Mouse (Mus musculus) neural tube, embryonic 11.5 days (tissue): ENCODE results near the gene Rhot1. TPM values are rescaled to one million over a fixed set of nuclear protein-coding genes. Genes with fewer than 3 reads are reported as not detected.

Source experiments
- ATAC-seq: fragments of 200-750 bp; cut with Nextera tagmentation; 2 replicates; pipeline ENCODE4 v1.8.0; 2017; ENCODE audit warnings: moderate number of reproducible peaks, mild to moderate bottlenecking, moderate TSS enrichment, moderate library complexity; ENCODE audit not compliant: insufficient read depth, low FRiP score, low TSS enrichment
- DNase-seq: peaks from one replicate; pipeline ENCODE4 v3.0.0-alpha.2; 2015; ENCODE audit warnings: low spot score
- H3K27ac ChIP-seq: fragments of 300-500 bp; sonication (generic); 2 replicates; pipeline ENCODE4 v1.5.1; 2014; ENCODE audit warnings: low read depth, mild to moderate bottlenecking, low read length
- H3K27me3 ChIP-seq: fragments of 300-500 bp; sonication (generic); 2 replicates; pipeline ENCODE4 v1.6.1; 2014; ENCODE audit warnings: mild to moderate bottlenecking, low read length, mixed read lengths; ENCODE audit not compliant: control insufficient read depth, insufficient read depth
- H3K36me3 ChIP-seq: fragments of 300-500 bp; sonication (generic); 2 replicates; pipeline ENCODE4 v1.6.1; 2014; ENCODE audit warnings: mild to moderate bottlenecking, low read length, moderate library complexity, mixed read lengths; ENCODE audit not compliant: control insufficient read depth, insufficient read depth
- H3K4me1 ChIP-seq: fragments of 300-500 bp; sonication (generic); 2 replicates; pipeline ENCODE4 v1.6.1; 2014; ENCODE audit warnings: low read length, mixed read lengths; ENCODE audit not compliant: control insufficient read depth, insufficient read depth
- H3K4me2 ChIP-seq: fragments of 300-500 bp; sonication (generic); 2 replicates; pipeline ENCODE4 v1.6.1; 2014; ENCODE audit warnings: low read depth, mild to moderate bottlenecking, moderate library complexity
- H3K4me3 ChIP-seq: fragments of 300-500 bp; sonication (generic); 2 replicates; pipeline ENCODE4 v1.5.1; 2014; ENCODE audit warnings: low read depth, low read length
- H3K9ac ChIP-seq: fragments of 300-500 bp; sonication (generic); 2 replicates; pipeline ENCODE4 v1.6.1; 2014; ENCODE audit warnings: mild to moderate bottlenecking, low read length
- H3K9me3 ChIP-seq: fragments of 300-500 bp; sonication (generic); 2 replicates; pipeline ENCODE4 v1.6.1; 2016; ENCODE audit warnings: low read length; ENCODE audit not compliant: control insufficient read depth
- WGBS: fragments of 180-500 bp; shearing (Covaris S2); extraction: QIAGEN DNeasy Blood & Tissue Kit; methylation state at CpG from one replicate; pipeline ENCODE4 v1.1.7; 2014; 5-methylcytosine and 5-hydroxymethylcytosine counted together
- polyA plus RNA-seq: library from polyadenylated mRNA; unstranded; fragments of >200 nt; fragmentation: Nextera tagmentation; extraction: Ambion mirVana; gene quantifications from 2 replicates; pipeline ENCODE4 v1.2.1, GENCODE M21; 2014

Rhot1 gene
- 70.6 and 75.8 TPM in 2 replicates for polyA plus RNA-seq

DNA sequence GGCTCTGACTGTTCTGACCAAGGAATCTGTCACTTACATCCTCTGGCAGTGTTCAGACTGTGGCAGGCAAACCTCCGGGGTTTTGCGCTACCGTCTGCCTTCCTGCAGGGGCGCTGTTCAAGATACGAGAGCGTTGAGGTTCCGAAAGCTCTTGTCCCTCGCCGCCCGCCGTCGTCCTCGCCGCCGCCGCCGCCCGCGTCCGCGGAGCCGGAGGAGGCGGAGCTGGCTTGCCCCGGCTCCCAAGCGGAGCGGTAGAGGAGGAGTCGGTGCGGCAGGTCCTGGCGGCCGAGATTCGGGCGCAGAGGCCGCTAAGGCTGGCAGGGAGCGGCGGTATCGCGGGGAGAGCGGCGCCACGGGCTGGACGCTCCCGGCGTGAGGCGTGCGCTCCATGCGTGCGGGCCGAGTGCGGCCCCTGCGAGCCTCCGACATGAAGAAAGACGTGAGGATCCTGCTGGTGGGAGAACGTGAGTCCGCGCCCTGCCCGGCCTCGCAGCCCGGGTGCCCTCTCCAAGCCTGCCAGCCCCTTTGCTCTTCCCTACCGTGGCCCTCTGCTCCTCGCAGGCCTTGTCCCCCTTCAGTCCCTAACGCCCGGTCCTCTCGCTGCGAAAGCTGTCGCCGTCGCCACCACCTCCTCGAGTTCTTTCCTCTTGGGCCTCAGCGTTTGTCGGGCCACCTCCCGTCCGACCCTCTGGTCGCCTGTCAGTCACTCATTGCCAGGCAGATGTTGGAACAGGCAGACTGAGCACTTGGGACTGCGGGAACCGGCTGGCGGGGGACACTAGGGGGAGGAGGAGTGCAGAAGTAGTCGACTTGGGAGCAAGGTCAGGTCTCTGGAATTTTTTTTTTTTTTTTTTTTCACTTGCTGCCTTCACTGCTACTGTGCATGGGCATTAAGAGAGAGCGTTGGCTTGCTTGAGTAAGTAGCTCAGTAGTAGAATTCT is at the start of gene Rhot1:
Rhot1 (plus strand) TSS at position 160 of the 941 bp plus-strand sequence.
- DNase-seq (peak; percentile 96), ATAC-seq (peak; percentile 90)
- H3K9ac ChIP-seq, result peak within 1 kb of the TSS; percentile 92
- H3K27ac ChIP-seq, result peak within 1 kb of the TSS; percentile 89
- WGBS, result under 1% methylated on average over 68 of the region's 78 CpGs
- H3K27me3 ChIP-seq, result no peaks in the 10 kb centered on the region
- H3K4me3 ChIP-seq, result peak within 1 kb of the TSS; percentile 96
- H3K4me2 ChIP-seq, result peak within 1 kb of the TSS; percentile 61
- H3K36me3 ChIP-seq, result no peaks in the 10 kb centered on the region
- H3K4me1 ChIP-seq, result peaks cover 10% of the 10 kb centered on the region
- no peaks in the 10 kb centered on the region for H3K9me3 ChIP-seq

DNA sequence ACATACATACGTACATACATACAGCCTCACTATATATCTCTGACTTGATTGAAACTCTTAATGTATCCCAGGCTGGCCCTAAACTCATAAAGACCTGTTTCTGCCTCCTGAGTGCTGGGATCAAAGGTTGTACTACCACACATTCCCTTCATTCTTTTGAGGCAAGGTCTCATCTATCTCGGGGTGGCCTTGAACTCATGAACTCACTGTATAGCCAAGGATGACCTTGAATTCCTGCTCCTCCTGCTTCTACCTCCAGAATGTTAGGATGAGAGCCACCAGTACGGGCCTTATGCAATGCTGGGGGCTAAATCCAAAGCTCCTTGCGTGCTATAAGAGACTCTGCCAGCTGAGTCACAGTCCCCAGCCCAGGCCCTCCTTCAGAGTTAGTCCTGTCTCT is 47.8 kb upstream of the Rhot1 start:
- Histone ChIP-seq H3K27me3 (0 out of 2 replicates have a peak, but pooled peaks cover 2% of the 10 kb centered on the region), H3K4me3 (no peak overlapping the region), H3K4me2 (no peak overlapping the region), H3K9me3 (no peaks in the 10 kb centered on the region), H3K4me1 (no peaks in the 10 kb centered on the region), H3K27ac (no peak overlapping the region), H3K9ac (no peak overlapping the region), H3K36me3 (no peaks in the 10 kb centered on the region)
- DNase-seq, result no peak
- ATAC-seq, result no peak
- WGBS, result 86% methylated on average over 4 of the region's 4 CpGs

DNA sequence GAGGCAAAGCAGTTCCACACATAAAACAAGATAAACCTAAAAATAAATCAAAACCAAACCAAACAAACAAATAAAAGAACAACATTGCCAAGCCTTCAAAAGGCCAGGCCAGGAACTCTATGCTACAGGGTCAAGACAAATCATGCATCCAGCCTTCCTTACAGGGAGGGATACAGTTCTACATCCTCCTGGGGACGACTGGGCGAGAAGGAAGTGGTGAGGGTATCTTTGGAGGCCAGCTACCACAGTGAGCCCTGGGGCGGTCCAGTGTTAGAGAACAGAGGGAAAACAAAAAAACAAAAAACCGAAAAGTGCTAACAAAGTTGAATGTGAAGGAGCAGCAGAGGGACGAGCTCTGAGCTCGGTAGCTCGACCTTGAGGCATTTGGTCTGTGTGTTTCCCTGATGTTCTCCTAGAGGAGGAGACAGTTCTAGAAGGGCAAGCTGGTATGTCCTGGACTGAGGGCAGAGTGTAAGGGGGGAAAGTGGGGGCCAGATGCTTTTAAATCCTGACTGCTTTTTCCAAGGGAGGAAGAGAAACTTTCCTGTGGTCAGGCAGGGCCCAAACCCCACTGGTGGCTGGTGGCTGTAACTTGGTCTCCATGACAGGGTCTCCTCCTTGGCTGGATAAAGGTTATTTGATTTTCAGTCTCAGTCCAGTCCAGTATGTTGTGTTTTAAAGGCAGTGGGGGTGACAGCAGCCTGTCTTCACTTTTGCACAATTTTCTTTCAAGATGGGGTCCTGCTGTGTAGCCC is 45.3 kb upstream of the Rhot1 start:
- Histone ChIP-seq H3K4me3 (no peak overlapping the region), H3K4me2 (no peak overlapping the region), H3K36me3 (no peaks in the 10 kb centered on the region), H3K9me3 (no peaks in the 10 kb centered on the region), H3K27me3 (no peaks in the 10 kb centered on the region), H3K27ac (no peak overlapping the region), H3K4me1 (no peaks in the 10 kb centered on the region), H3K9ac (no peak overlapping the region)
- 76% methylated on average over 7 of the region's 7 CpGs for WGBS
- ATAC-seq, result no peak
- no peak for DNase-seq

DNA sequence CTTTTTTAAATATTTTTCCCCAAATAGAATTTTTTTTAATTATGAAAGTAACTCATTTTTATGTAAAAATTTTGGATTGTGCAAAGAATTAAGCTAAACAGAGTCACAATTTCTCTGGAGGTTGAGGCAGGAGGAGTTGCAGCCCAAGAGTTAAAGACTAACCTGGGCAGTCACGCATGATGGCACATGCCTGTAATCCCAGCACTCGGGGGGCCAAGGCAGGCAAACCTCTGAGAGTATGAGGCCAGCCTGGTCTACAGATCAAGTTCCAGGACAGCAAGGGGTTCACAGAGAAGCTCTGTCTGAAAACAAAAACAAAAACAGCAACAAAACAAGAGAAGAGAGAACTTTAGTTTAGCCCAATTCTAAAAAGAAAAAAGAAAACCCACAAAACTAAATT is 44.6 kb upstream of the Rhot1 start:
- DNase-seq (no peak), ATAC-seq (no peak)
- no peaks in the 10 kb centered on the region for H3K4me1 ChIP-seq
- H3K9ac ChIP-seq, result no peak overlapping the region
- no peaks in the 10 kb centered on the region for H3K27me3 ChIP-seq
- no peaks in the 10 kb centered on the region for H3K9me3 ChIP-seq
- H3K4me3 ChIP-seq, result no peak overlapping the region
- no peak overlapping the region for H3K27ac ChIP-seq
- H3K36me3 ChIP-seq, result no peaks in the 10 kb centered on the region
- WGBS, result 58% methylated on average over 2 of the region's 2 CpGs
- H3K4me2 ChIP-seq, result no peak overlapping the region

DNA sequence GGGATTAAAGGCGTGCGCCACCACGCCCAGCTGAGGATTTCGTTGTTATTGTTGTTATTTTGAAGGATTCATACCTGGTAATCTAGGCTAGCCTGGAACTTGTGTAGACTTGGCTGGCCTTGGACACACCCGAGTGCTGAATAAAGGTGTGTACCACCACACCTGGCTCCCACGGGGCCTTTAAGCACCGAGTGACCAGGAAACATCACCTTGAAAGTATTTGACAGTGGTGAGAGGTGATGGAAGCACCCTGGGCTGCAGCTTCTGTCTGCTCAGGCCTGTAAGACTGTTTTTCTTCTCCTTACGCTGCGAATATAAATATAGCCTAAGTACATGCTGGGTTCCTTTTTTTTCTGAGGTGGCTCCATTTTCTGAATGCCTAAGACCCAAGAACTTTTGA is 40.7 kb upstream of the Rhot1 start:
- no peak overlapping the region for H3K4me2 ChIP-seq
- ATAC-seq (no peak), DNase-seq (no peak)
- no peaks in the 10 kb centered on the region for H3K36me3 ChIP-seq
- WGBS, result 90% methylated on average over 9 of the region's 9 CpGs
- no peak overlapping the region for H3K9ac ChIP-seq
- no peaks in the 10 kb centered on the region for H3K9me3 ChIP-seq
- no peaks in the 10 kb centered on the region for H3K27me3 ChIP-seq
- no peak overlapping the region for H3K4me3 ChIP-seq
- no peaks in the 10 kb centered on the region for H3K4me1 ChIP-seq
- no peak overlapping the region for H3K27ac ChIP-seq

DNA sequence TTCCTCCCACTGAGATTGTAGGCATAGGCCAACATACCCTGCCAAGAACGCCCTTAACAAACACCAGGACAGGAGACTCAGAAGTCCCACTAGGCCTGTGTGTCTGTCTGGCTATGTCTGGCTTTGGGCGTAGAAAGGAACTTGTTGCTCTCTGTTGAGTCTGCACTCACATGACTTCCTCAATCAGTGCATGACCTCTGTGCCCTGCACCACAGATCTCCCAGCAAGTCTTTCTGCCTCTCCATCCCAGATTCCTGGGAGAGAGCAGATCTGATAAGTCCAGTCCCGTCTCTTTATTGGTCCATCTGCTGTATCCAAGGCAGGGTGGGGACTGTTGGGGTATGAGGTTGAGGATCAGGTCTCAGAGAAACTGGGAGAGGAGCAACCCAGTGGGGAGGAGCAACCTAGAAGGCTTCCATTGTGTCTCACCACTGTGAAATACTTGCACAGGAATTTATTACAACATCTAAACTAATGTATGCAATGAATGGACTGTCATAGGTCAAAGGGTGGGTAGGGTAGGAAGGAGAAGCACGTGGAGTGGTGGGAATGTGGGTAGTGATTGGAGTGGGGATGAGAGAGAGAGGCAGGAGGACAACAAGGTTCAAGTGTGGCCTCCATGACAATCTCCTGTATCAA is 40.1 kb upstream of the Rhot1 start:
- Histone ChIP-seq H3K4me3 (no peak overlapping the region), H3K4me2 (no peak overlapping the region), H3K4me1 (no peaks in the 10 kb centered on the region), H3K9ac (no peak overlapping the region), H3K9me3 (no peaks in the 10 kb centered on the region), H3K27ac (no peak overlapping the region), H3K27me3 (no peaks in the 10 kb centered on the region), H3K36me3 (no peaks in the 10 kb centered on the region)
- ATAC-seq (no peak), DNase-seq (no peak)
- WGBS, result 82% methylated on average over 4 of the region's 4 CpGs

DNA sequence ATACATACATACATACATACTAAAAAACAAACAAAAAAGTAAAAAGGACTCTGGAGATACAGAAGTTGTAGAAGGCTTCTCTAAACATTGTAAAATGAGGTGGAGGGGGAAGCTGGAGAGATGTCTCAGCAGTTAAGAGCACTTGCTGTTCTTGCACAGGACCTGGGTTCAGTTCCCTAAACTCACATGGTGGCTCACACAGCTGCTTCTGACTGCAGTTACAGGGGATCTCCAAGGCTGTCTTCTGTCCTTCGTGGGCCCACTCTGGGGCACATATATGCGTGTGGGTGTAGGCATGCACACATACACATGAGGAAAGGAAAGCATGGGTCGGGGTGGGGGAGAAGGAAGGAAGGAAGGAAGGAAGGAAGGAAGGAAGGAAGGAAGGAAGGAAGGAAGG is 39.2 kb upstream of the Rhot1 start:
- no peaks in the 10 kb centered on the region for H3K36me3 ChIP-seq
- 93% methylated on average over 3 of the region's 3 CpGs for WGBS

DNA sequence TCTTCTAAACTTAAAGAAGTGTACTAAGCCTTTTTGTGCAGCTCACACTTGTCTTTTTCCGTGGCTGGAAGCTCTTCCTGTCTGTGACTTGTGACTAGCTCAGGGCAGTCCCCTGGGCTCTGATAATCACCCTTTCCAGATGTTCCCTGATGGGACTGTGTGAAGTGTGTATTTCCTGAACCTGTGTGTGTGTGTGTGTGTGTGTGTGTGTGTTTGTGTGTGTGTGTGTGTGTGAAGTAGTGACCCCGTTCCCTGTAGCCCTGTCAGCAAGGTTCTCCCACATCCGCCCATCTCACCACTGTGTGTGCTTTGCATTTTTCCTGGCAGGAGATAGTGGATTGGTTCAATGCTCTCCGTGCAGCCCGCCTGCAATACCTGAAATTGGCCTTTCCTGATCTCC is 38.5 kb upstream of the Rhot1 start:
- Histone ChIP-seq H3K27me3 (no peaks in the 10 kb centered on the region), H3K4me3 (no peak overlapping the region), H3K4me1 (no peaks in the 10 kb centered on the region), H3K27ac (no peak overlapping the region), H3K4me2 (no peak overlapping the region), H3K9ac (no peak overlapping the region), H3K36me3 (no peaks in the 10 kb centered on the region), H3K9me3 (no peaks in the 10 kb centered on the region)
- ATAC-seq (no peak), DNase-seq (no peak)
- 68% methylated on average over 5 of the region's 5 CpGs for WGBS

More for the DNA sequence above, 39.2 kb upstream of the Rhot1 start:
- H3K9ac ChIP-seq, result no peak overlapping the region
- no peak overlapping the region for H3K4me2 ChIP-seq
- H3K9me3 ChIP-seq, result no peaks in the 10 kb centered on the region
- ATAC-seq (no peak), DNase-seq (no peak)
- H3K4me1 ChIP-seq, result no peaks in the 10 kb centered on the region
- H3K4me3 ChIP-seq, result no peak overlapping the region
- H3K27ac ChIP-seq, result no peak overlapping the region
- no peaks in the 10 kb centered on the region for H3K27me3 ChIP-seq
